Mouse (Mus musculus): ENCODE measurements around the gene Actl10. TPM values are rescaled to one million over a fixed set of nuclear protein-coding genes. Genes with fewer than 3 reads are reported as not detected.

The Actl10 gene
- polyA plus RNA-seq, 1 experiment from 2014 or later = not detected

GRCm38 (mm10) chr2:154565562-154565961, 14.0 kb downstream of the Actl10 start:
- 86% methylated on average over 3 of the region's 3 CpGs for WGBS
- no peaks in the 10 kb centered on the region for H3K9me3 ChIP-seq (ENCODE audit: control insufficient read depth, low read length)
- no peak overlapping the region for H3K4me2 ChIP-seq (ENCODE audit: low read length)
- ATAC-seq (ENCODE audit: insufficient number of reproducible peaks, insufficient read depth, low FRiP score, low read depth) = no peak
- H3K27ac ChIP-seq (replicated peaks in 1 of 2; ENCODE audit: control insufficient read depth in 1 of 2, insufficient read depth in 1 of 2, low read depth in 2 of 2, low read length in 2 of 2) = no peak overlapping the region
- no peaks in the 10 kb centered on the region for H3K27me3 ChIP-seq (ENCODE audit: control insufficient read depth, insufficient read depth, low read length)
- H3K9ac ChIP-seq (ENCODE audit: low read length) = no peak overlapping the region
- peaks cover 19 to 33% of the 10 kb centered on the region in 2 experiments for H3K4me1 ChIP-seq (ENCODE audit: control insufficient read depth in 2 of 2, insufficient read depth in 2 of 2, low read length in 2 of 2)
- H3K4me3 ChIP-seq (ENCODE audit: control insufficient read depth in 1 of 2, insufficient read depth in 1 of 2, low read depth in 1 of 2, low read length in 2 of 2) = no peak overlapping the region
- peaks cover 33% of the 10 kb centered on the region for H3K36me3 ChIP-seq (ENCODE audit: control insufficient read depth, insufficient read depth, low read length)

GRCm38 (mm10) chr2:154566641-154567040, 15.1 kb downstream of the Actl10 start:
- 66% methylated on average over 8 of the region's 8 CpGs for WGBS
- no peaks in the 10 kb centered on the region for H3K9me3 ChIP-seq (ENCODE audit: control insufficient read depth, low read length)
- H3K27ac ChIP-seq (replicated peaks in 1 of 2; ENCODE audit: control insufficient read depth in 1 of 2, insufficient read depth in 1 of 2, low read depth in 2 of 2, low read length in 2 of 2) = no peak overlapping the region
- H3K4me2 ChIP-seq (ENCODE audit: low read length) = no peak overlapping the region
- no peaks in the 10 kb centered on the region for H3K27me3 ChIP-seq (ENCODE audit: control insufficient read depth, insufficient read depth, low read length)
- H3K4me3 ChIP-seq (ENCODE audit: control insufficient read depth in 1 of 2, insufficient read depth in 1 of 2, low read depth in 1 of 2, low read length in 2 of 2) = no peak overlapping the region
- H3K9ac ChIP-seq (ENCODE audit: low read length) = no peak overlapping the region
- H3K36me3 ChIP-seq (ENCODE audit: control insufficient read depth, insufficient read depth, low read length) = peaks cover 22% of the 10 kb centered on the region
- ATAC-seq (ENCODE audit: insufficient number of reproducible peaks, insufficient read depth, low FRiP score, low read depth) = no peak
- peaks cover 23 to 36% of the 10 kb centered on the region in 2 experiments for H3K4me1 ChIP-seq (ENCODE audit: control insufficient read depth in 2 of 2, insufficient read depth in 2 of 2, low read length in 2 of 2)

GRCm38 (mm10) chr2:154567766-154568165, 16.2 kb downstream of the Actl10 start:
- Histone ChIP-seq H3K27me3 (ENCODE audit: control insufficient read depth, insufficient read depth, low read length) (no peaks in the 10 kb centered on the region), H3K36me3 (ENCODE audit: control insufficient read depth, insufficient read depth, low read length) (peaks cover 15% of the 10 kb centered on the region), H3K27ac (replicated peaks in 1 of 2; ENCODE audit: control insufficient read depth in 1 of 2, insufficient read depth in 1 of 2, low read depth in 2 of 2, low read length in 2 of 2) (peak overlapping the region in 1 of 2 experiments; percentile 78; a peak in 1 of 4 replicates), H3K9ac (ENCODE audit: low read length) (peak overlapping the region; percentile 80; the same call in 1 of the 2 replicates), H3K4me3 (ENCODE audit: control insufficient read depth in 1 of 2, insufficient read depth in 1 of 2, low read depth in 1 of 2, low read length in 2 of 2) (peak overlapping the region in 1 of 2 experiments; percentile 88; a peak in 2 of 4 replicates), H3K4me1 (ENCODE audit: control insufficient read depth in 2 of 2, insufficient read depth in 2 of 2, low read length in 2 of 2) (peaks cover 23 to 36% of the 10 kb centered on the region in 2 experiments), H3K4me2 (ENCODE audit: low read length) (peak overlapping the region; percentile 90), H3K9me3 (ENCODE audit: control insufficient read depth, low read length) (no peaks in the 10 kb centered on the region)
- WGBS = 54% methylated on average over 2 of the region's 2 CpGs
- ATAC-seq (ENCODE audit: insufficient number of reproducible peaks, insufficient read depth, low FRiP score, low read depth) = no peak

GRCm38 (mm10) chr2:154568329-154569070, 16.9 kb downstream of the Actl10 start:
- peak overlapping the region; percentile 90 for H3K4me2 ChIP-seq (ENCODE audit: low read length)

GRCm38 (mm10) chr2:154569071-154569748, 17.6 kb downstream of the Actl10 start:
- peak overlapping the region; percentile 90 for H3K4me2 ChIP-seq (ENCODE audit: low read length)
- no peaks in the 10 kb centered on the region for H3K9me3 ChIP-seq (ENCODE audit: control insufficient read depth, low read length)
- H3K36me3 ChIP-seq (ENCODE audit: control insufficient read depth, insufficient read depth, low read length) = peaks cover 1% of the 10 kb centered on the region; the same call in 1 of the 2 replicates
- H3K4me3 ChIP-seq (ENCODE audit: control insufficient read depth in 1 of 2, insufficient read depth in 1 of 2, low read depth in 1 of 2, low read length in 2 of 2) = peak overlapping the region; percentile 78 to 88
- under 1% methylated on average over 64 of the region's 70 CpGs for WGBS
- H3K27me3 ChIP-seq (ENCODE audit: control insufficient read depth, insufficient read depth, low read length) = no peaks in the 10 kb centered on the region
- peak; percentile 80 for ATAC-seq (ENCODE audit: insufficient number of reproducible peaks, insufficient read depth, low FRiP score, low read depth)
- H3K4me1 ChIP-seq (ENCODE audit: control insufficient read depth in 2 of 2, insufficient read depth in 2 of 2, low read length in 2 of 2) = peaks cover 23 to 36% of the 10 kb centered on the region in 2 experiments
- peak overlapping the region; percentile 80 for H3K9ac ChIP-seq (ENCODE audit: low read length)
- H3K27ac ChIP-seq (replicated peaks in 1 of 2; ENCODE audit: control insufficient read depth in 1 of 2, insufficient read depth in 1 of 2, low read depth in 2 of 2, low read length in 2 of 2) = peak overlapping the region; percentile 68 to 78

More at GRCm38 (mm10) chr2:154568329-154569070, 16.9 kb downstream of the Actl10 start:
- WGBS = 21% methylated on average over 10 of the region's 10 CpGs
- H3K4me3 ChIP-seq (ENCODE audit: control insufficient read depth in 1 of 2, insufficient read depth in 1 of 2, low read depth in 1 of 2, low read length in 2 of 2) = peak overlapping the region; percentile 78 to 88
- no peaks in the 10 kb centered on the region for H3K9me3 ChIP-seq (ENCODE audit: control insufficient read depth, low read length)
- ATAC-seq (ENCODE audit: insufficient number of reproducible peaks, insufficient read depth, low FRiP score, low read depth) = 0 out of 2 replicates have a peak, but pooled peaks have one; percentile 0
- H3K9ac ChIP-seq (ENCODE audit: low read length) = peak overlapping the region; percentile 80
- peak overlapping the region; percentile 14 to 78 for H3K27ac ChIP-seq (replicated peaks in 1 of 2; ENCODE audit: control insufficient read depth in 1 of 2, insufficient read depth in 1 of 2, low read depth in 2 of 2, low read length in 2 of 2)
- no peaks in the 10 kb centered on the region for H3K27me3 ChIP-seq (ENCODE audit: control insufficient read depth, insufficient read depth, low read length)
- peaks cover 23 to 36% of the 10 kb centered on the region in 2 experiments for H3K4me1 ChIP-seq (ENCODE audit: control insufficient read depth in 2 of 2, insufficient read depth in 2 of 2, low read length in 2 of 2)
- peaks cover 8% of the 10 kb centered on the region for H3K36me3 ChIP-seq (ENCODE audit: control insufficient read depth, insufficient read depth, low read length)

GRCm38 (mm10) chr2:154569836-154570286, 18.3 kb downstream of the Actl10 start, which contains the start of gene E2f1:
E2f1 (minus strand) TSS chr2:154569892.
- Histone ChIP-seq H3K4me2 (ENCODE audit: low read length) (peak within 1 kb of the TSS; percentile 90), H3K9ac (ENCODE audit: low read length) (peak within 1 kb of the TSS; percentile 80), H3K27ac (replicated peaks in 1 of 2; ENCODE audit: control insufficient read depth in 1 of 2, insufficient read depth in 1 of 2, low read depth in 2 of 2, low read length in 2 of 2) (peak within 1 kb of the TSS; percentile 68 to 78), H3K9me3 (ENCODE audit: control insufficient read depth, low read length) (no peaks in the 10 kb centered on the region), H3K4me1 (ENCODE audit: control insufficient read depth in 2 of 2, insufficient read depth in 2 of 2, low read length in 2 of 2) (peaks cover 23 to 36% of the 10 kb centered on the region in 2 experiments), H3K27me3 (ENCODE audit: control insufficient read depth, insufficient read depth, low read length) (no peaks in the 10 kb centered on the region), H3K36me3 (ENCODE audit: control insufficient read depth, insufficient read depth, low read length) (no peaks in the 10 kb centered on the region), H3K4me3 (ENCODE audit: control insufficient read depth in 1 of 2, insufficient read depth in 1 of 2, low read depth in 1 of 2, low read length in 2 of 2) (peak within 1 kb of the TSS; percentile 78 to 88)
- peak; percentile 97 for ATAC-seq (ENCODE audit: insufficient number of reproducible peaks, insufficient read depth, low FRiP score, low read depth)
- WGBS = under 1% methylated on average over 43 of the region's 44 CpGs

- Histone ChIP-seq H3K9ac (ENCODE audit: low read length) (no peak overlapping the region), H3K36me3 (ENCODE audit: control insufficient read depth, insufficient read depth, low read length) (no peaks in the 10 kb centered on the region), H3K4me1 (ENCODE audit: control insufficient read depth in 2 of 2, insufficient read depth in 2 of 2, low read length in 2 of 2) (peaks cover 23 to 36% of the 10 kb centered on the region in 2 experiments), H3K4me3 (ENCODE audit: control insufficient read depth in 1 of 2, insufficient read depth in 1 of 2, low read depth in 1 of 2, low read length in 2 of 2) (no peak overlapping the region), H3K9me3 (ENCODE audit: control insufficient read depth, low read length) (no peaks in the 10 kb centered on the region), H3K27ac (replicated peaks in 1 of 2; ENCODE audit: control insufficient read depth in 1 of 2, insufficient read depth in 1 of 2, low read depth in 2 of 2, low read length in 2 of 2) (no peak overlapping the region; a peak in 1 of 4 replicates), H3K4me2 (ENCODE audit: low read length) (peak overlapping the region; percentile 90), H3K27me3 (ENCODE audit: control insufficient read depth, insufficient read depth, low read length) (no peaks in the 10 kb centered on the region)
- no peak for ATAC-seq (ENCODE audit: insufficient number of reproducible peaks, insufficient read depth, low FRiP score, low read depth)
- 63% methylated on average over 4 of the region's 4 CpGs for WGBS
These were observed 19.1 kb downstream of the Actl10 start for GRCm38 (mm10) chr2:154570666-154571065.
